ENCODE assay signal across 24 mouse cellular contexts in genomic region chr19:9087821-9088220, GRCm38 (mm10). TPM values are rescaled to one million over a fixed set of nuclear protein-coding genes. Genes with fewer than 3 reads are reported as not detected.
DNase-seq lines count a peak whose midpoint lies in the region; TF ChIP-seq lines count a peak whose summit lies in the region.
"Had no signal": no experiment of that assay in that cellular context is flagged by ENCODE, and none has a peak within 500 bp of the region (broad histone marks: within the 10 kb centered on the region; RNA-seq: fewer than 3 reads in every experiment).

Scgb1a1 (minus strand) TSS chr19:9087958.

- peak; percentile 79; the same call in 1 of the 2 replicates for TF ChIP-seq POLR2A in lung, adult 2 months (IDR thresholded peaks at IDR 0.05; ENCODE audit: borderline replicate concordance, extremely low read depth, low read depth, low read length)
- TF ChIP-seq POLR2A in thymus, adult 2 months (IDR thresholded peaks at IDR 0.05; ENCODE audit: control insufficient read depth, extremely low read depth, insufficient read depth, low read length, poor library complexity), result no peak

- H3K27me3 ChIP-seq in thymus, adult 2 months (ENCODE audit: control insufficient read depth, insufficient read depth, low read length), result no peaks in the 10 kb centered on the region
- H3K27me3 ChIP-seq: CH12.LX; embryonic facial prominence, embryonic 15.5 days; heart, embryonic 12.5 days; hindbrain, embryonic 15.5 days had no signal

- H3K4me3 ChIP-seq in lung, adult 2 months (replicated peaks; ENCODE audit: extremely low read depth, low read depth, low read length), result peak within 1 kb of the TSS; percentile 48
- no peak within 1 kb of the TSS for H3K4me3 ChIP-seq in thymus, adult 2 months (ENCODE audit: control insufficient read depth, insufficient read depth, low read length)
- H3K4me3 ChIP-seq: embryonic facial prominence, embryonic 15.5 days; erythroblast, embryonic 14.5 days; forebrain, embryonic 10.5 days; heart, embryonic 12.5 days; hindbrain, embryonic 10.5 days; hindbrain, embryonic 15.5 days had no signal

- 69% methylated on average over 4 of the region's 4 CpGs for WGBS in lung, adult 2 months
- WGBS in thymus, adult 2 months, result 93% methylated on average over 4 of the region's 4 CpGs

- no peak within 1 kb of the TSS for H3K27ac ChIP-seq in thymus, adult 2 months (ENCODE audit: control insufficient read depth, insufficient read depth, low read length)
- H3K27ac ChIP-seq: embryonic facial prominence, embryonic 15.5 days; forebrain, embryonic 10.5 days; hindbrain, embryonic 10.5 days; hindbrain, embryonic 15.5 days had no signal

- no peak for TF ChIP-seq CTCF in lung, adult 2 months (IDR thresholded peaks at IDR 0.05; ENCODE audit: insufficient read depth, low read length)
- TF ChIP-seq CTCF in thymus, adult 2 months (IDR thresholded peaks at IDR 0.05; ENCODE audit: borderline replicate concordance, control insufficient read depth, extremely low read depth, insufficient read depth, low read length, poor library complexity), result no peak

- no peaks in the 10 kb centered on the region for H3K36me3 ChIP-seq in thymus, adult 2 months (ENCODE audit: control insufficient read depth, insufficient read depth, low read length)
- H3K36me3 ChIP-seq: embryonic facial prominence, embryonic 15.5 days; forebrain, embryonic 10.5 days; heart, embryonic 12.5 days; hindbrain, embryonic 10.5 days; hindbrain, embryonic 15.5 days had no signal

- DNase-seq in lung, adult 2 months, result no peak
- DNase-seq in lung, postnatal 14 days, result no peak
- no peak for DNase-seq in thymus, adult 2 months
- no peak for DNase-seq in thymus, postnatal 14 days
- DNase-seq in lung, postnatal 36 days, result peak; percentile 66
- no peak for DNase-seq in adrenal gland, postnatal 14 days
- DNase-seq: adrenal gland, adult 2 months; adrenal gland, postnatal 36 days; cerebellum, adult 11 months; cerebellum, adult 8-10 months; cerebellum, postnatal 14 days; embryo, embryonic 11 days; gastrocnemius, postnatal 14 days had no signal

- peaks cover 3% of the 10 kb centered on the region; the same call in 1 of the 2 replicates for H3K4me1 ChIP-seq in lung, adult 2 months (ENCODE audit: control insufficient read depth, insufficient read depth, low read length)
- H3K4me1 ChIP-seq in thymus, adult 2 months (replicated peaks; ENCODE audit: control insufficient read depth, insufficient read depth, low read length), result no peaks in the 10 kb centered on the region

RNA-seq across cellular contexts. Expression of gene Scgb1a1, which starts in this region (rescaled TPM):
- 138,577 and 142,361 TPM in 2 replicates for polyA plus RNA-seq in lung, adult 2 months (2012; rRNA removed)
- polyA plus RNA-seq in thymus, adult 2 months (2012; rRNA removed), result 65.9 and 174 TPM in 2 replicates
- 4.4 TPM in 1 of 2 replicates, not detected in the other for total RNA-seq in adrenal gland, postnatal 14 days (2021)
- total RNA-seq: adrenal gland, adult 2 months; adrenal gland, postnatal 36 days; CH12.LX; common myeloid progenitor, adult 5-6 weeks; gastrocnemius, postnatal 14 days had no signal
- polyA plus RNA-seq: adrenal gland, adult 2 months; brain, embryonic 14.5 days; embryonic facial prominence, embryonic 11.5 days; erythroblast, embryonic 14.5 days; forebrain, embryonic 10.5 days; forebrain, embryonic 14.5 days; heart, embryonic 12.5 days; hindbrain, embryonic 10.5 days; hindbrain, embryonic 15.5 days had no signal

Comparison
In these comparisons a context has a peak if more than half of its experiments do, and no peak if none do; other contexts are left out.
1. RNA of gene Scgb1a1 (polyA plus RNA-seq): 138,577 to 142,361 TPM in lung, adult 2 months; 65.9 to 174 TPM in thymus, adult 2 months; every median in the first group is over 100 times any median in the second.